Mouse (Mus musculus) right cerebral cortex, adult 18-20 months (tissue): Measurements from ENCODE around the gene Sh3bgr.

Source experiments
- DNase-seq: peaks from one replicate; pipeline ENCODE4 v3.0.0; 2022; ENCODE audit warnings: mixed read lengths

Gene Sh3bgr

GRCm38 (mm10) chr16:96213027-96213426 lies 12.8 kb downstream of the Sh3bgr start:
- DNase-seq: no peak

DNA sequence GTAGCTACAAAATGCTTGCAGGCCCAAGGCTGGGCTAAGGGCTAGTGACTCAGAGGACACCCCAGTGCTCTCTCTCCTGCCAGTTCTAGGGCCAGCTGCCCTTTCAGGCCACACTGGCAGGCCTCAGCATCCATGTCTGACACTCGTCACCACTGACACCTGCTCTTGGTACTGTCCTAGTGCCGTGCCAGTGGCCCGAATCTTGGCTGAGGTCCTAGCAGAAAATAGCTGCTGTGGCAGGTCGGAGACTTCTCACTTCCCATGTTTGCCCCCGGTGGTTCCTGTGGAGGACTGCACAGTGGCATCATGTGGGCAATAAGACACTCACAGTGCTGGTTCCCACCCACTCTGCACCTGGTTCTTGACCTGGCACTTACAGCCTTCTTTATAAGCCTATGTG lies 21.2 kb downstream of the Sh3bgr start:
- no peak for DNase-seq

- no peak for DNase-seq
Observed at GRCm38 (mm10) chr16:96221959-96222358, 21.7 kb downstream of the Sh3bgr start.

DNA sequence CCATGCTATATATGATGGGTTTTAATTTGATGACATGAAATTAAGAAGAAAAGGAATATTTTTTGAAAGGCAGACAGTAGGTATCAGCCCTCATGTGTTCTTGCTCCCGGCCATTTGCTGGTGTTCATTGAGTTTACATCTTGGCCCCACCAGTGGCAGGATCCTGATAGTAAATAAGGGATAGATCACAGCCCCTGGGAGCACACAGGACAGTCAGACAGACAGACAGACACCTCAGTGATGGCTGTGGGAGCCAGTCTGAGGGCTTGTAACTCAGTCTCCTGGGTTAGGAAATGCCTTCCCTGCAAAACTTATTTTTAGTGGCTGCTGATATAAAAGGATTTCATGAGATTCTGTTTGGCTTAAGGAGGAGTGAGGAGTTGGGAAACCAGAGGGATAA lies 22.2 kb downstream of the Sh3bgr start:
- no peak for DNase-seq

GRCm38 (mm10) chr16:96228438-96228837 lies 28.2 kb downstream of the Sh3bgr start:
- no peak for DNase-seq

DNA sequence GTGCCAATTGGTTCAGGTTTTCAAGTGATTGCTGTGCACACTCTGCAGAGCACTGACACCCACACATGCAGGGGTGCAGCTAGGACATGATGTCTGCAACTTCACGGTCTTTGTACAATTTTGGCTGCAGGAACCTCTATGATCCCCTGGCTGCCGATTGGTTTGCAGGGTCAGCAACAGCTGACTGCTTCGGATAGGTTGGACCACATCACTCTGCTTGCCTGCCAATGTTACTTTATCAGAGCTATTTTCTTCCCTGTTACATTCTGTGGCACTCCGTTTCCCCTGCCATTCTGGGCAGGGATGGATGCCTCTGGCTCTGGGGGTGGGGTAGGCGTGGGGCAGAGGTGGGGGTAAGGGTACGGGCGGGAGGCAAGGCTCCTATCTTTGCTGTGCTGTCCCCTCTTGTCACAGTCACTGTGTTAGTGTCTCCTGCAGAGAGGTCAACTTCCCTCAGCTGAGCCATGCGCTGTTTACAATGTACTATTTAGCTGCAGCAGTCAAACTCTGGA lies 28.9 kb downstream of the Sh3bgr start:
- peak; percentile 19 for DNase-seq

- DNase-seq: peak; percentile 70
Observed at GRCm38 (mm10) chr16:96230411-96230810, 30.2 kb downstream of the Sh3bgr start.

- no peak for DNase-seq
Observed at GRCm38 (mm10) chr16:96231251-96231650, 31.0 kb downstream of the Sh3bgr start.

- DNase-seq: no peak
Observed at GRCm38 (mm10) chr16:96231974-96232373, 31.7 kb downstream of the Sh3bgr start.

- DNase-seq: no peak
Observed at GRCm38 (mm10) chr16:96233996-96234395, 33.7 kb downstream of the Sh3bgr start.

DNA sequence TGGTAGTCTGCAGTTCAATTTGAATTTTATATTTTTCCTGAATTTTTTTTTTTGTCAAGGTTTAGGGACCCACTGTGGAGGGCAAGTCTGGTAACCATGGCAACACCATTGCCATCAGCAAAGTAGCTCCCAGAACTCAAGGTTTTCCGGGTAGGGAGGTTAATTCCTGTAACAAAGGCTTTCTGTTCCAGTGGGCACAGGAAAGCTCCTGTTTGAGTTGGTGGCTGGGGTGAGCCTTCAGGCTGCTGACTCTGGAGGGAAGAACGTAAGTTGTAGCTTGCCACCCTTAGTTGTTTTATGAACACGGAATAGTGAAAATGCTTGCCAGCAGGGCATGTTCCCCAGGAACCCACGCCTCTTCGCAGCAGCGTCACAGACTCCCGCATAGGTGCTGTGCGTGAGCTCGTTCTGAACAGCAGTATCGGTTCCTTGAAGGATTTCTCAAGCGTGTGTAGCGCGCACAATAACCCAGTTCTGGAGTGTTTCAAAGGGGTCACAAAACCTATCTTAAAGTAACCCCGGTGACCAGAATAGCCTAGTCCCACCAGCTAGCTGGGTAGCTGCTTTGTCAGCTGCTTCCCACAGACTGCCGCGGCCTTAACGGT lies 35.2 kb downstream of the Sh3bgr start, which contains the start of gene B3galt5:
TSS of gene B3galt5 (plus strand) at position 436 of the 605 bp plus-strand sequence.
- peak; percentile 25 for DNase-seq

DNA sequence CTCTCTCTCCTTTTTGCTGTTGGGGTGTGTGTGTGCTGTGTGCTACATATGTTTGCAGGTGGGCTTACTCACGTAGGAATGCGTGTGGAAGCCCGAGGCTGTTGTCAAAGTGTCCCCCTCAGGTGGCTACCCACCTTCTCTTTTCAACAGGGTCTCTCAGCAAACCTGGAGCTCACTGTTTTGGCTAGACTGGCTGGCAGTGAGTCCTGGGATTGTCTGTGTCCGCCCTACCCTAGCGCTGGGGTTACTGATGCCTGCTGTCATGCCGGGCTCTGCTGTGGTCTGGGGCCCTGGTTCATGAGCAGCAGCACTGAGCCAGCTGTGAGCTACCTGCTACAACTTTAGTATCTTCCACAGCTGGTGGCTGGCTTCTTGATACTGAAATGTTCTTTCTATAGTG lies 44.2 kb downstream of the Sh3bgr start:
- no peak for DNase-seq

DNA sequence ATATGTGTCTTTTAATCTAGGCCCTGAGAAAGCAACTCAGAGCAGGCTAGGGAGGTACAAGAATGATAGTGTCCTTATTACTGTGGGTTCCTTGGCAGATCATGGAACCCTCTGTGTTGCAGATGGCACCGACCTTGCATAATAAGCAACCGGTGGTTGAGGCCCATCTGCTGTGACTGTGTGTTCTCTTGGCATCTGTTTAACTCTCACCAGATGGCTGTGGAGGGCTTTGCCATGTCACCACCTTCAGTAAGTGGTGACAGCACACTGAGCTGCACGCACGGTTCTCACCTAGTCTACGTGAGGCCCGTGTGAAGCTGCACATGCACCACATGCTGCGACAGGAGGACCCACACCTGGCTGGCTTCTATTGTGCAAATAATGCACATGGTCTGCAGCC lies 49.4 kb downstream of the Sh3bgr start:
- DNase-seq: peak; percentile 38

- DNase-seq: no peak
Observed at GRCm38 (mm10) chr16:96252146-96252545, 51.9 kb downstream of the Sh3bgr start.

- DNase-seq: no peak
Observed at GRCm38 (mm10) chr16:96258429-96258828, 58.2 kb downstream of the Sh3bgr start.

- DNase-seq: no peak
Observed at GRCm38 (mm10) chr16:96271736-96272135, 71.5 kb downstream of the Sh3bgr start.

DNA sequence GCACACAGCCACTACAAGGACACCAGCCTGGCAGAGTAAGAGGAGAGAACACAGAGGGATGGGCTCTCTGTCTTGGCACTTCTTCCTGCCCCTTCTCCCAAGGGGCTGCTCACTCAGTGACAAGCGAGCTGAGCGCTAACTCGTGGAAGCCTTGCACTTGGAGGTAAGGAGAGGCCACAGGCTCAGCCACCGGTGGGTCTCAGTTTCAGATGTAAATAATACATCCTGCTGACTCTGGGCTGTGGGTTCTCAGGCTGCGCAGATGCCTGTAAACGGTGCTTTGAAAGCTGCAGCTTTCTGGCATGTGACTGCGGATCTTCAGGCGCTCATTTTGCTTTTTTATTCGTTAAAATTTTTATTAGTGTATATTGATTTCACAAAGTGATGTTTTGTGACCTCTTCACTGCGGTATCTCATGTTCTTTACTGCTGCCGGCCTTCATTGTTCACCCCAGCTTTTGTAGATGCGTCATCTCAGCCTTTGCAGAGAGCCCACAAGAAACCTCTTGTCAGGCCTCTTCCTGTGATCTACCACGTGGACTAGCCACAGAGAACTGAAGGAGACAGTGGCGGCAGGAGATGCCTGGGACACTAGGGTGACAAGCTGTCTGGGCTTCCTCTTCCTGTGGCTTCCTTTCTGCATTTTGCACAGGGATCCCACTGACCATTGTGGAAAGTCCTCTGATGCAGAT lies 72.8 kb downstream of the Sh3bgr start:
- peak; percentile 43 for DNase-seq

DNA sequence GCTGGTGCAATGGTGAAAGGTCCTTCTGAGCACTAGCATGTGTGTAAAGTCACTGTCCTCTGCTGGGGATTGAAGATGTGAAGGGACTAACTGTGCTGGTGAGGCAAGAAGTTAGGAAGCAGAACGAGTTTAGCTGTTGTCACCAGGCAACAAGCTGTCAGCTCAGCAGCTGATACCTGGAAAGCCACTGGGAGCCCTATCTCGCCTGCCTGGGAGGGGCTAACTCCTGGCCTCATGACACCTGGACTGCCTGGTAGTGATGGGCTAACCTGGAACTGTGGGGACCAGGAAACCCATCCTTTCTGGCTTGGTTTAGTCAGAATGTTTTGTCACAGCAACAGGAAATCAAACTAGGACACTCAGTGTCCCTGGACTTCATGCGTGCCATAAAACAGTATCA lies 76.3 kb downstream of the Sh3bgr start:
- DNase-seq: no peak
